Mouse (Mus musculus) forebrain, embryonic 10.5 days (tissue): ENCODE measurements around the gene Astn1. TPM values are rescaled to one million over a fixed set of nuclear protein-coding genes. Genes with fewer than 3 reads are reported as not detected.

Experiments
- DNase-seq: peaks from one replicate; pipeline ENCODE4 v3.0.0-alpha.2; 2017; ENCODE audit warnings: low spot score; ENCODE audit errors: extremely low spot score
- H3K27ac ChIP-seq: fragments of 300-500 bp; sonication (generic); 2 replicates; pipeline ENCODE4 v1.5.1; 2016; ENCODE audit warnings: mild to moderate bottlenecking
- H3K27me3 ChIP-seq: fragments of 300-500 bp; sonication (generic); 2 replicates; pipeline ENCODE4 v1.6.1; 2016; ENCODE audit warnings: mild to moderate bottlenecking; ENCODE audit not compliant: poor library complexity, severe bottlenecking
- H3K36me3 ChIP-seq: fragments of 300-500 bp; sonication (generic); replicated peaks from 2 replicates; pipeline ENCODE4 v1.6.1; 2016; ENCODE audit warnings: mild to moderate bottlenecking, moderate library complexity
- H3K4me1 ChIP-seq: fragments of 300-500 bp; sonication (generic); 2 replicates; pipeline ENCODE4 v1.6.1; 2016
- H3K4me3 ChIP-seq: fragments of 300-500 bp; sonication (generic); 2 replicates; pipeline ENCODE4 v1.5.1; 2016; ENCODE audit warnings: mild to moderate bottlenecking, moderate library complexity
- H3K9me3 ChIP-seq: fragments of 300-500 bp; sonication (generic); 2 replicates; pipeline ENCODE4 v1.6.1; 2016; ENCODE audit warnings: mild to moderate bottlenecking, moderate library complexity
- WGBS: fragments of 180-500 bp; shearing (Covaris S2); methylation state at CpG from one replicate; pipeline ENCODE4 v1.1.7; 2016; 5-methylcytosine and 5-hydroxymethylcytosine counted together
- polyA plus RNA-seq: library from polyadenylated mRNA; unstranded; fragments of >200 nt; fragmentation: Nextera tagmentation; extraction: Ambion mirVana; gene quantifications from 2 replicates; pipeline ENCODE4 v1.2.1, GENCODE M21; 2016

Astn1 gene
- polyA plus RNA-seq, 1 experiment from 2014 or later: 8.2 TPM

DNA sequence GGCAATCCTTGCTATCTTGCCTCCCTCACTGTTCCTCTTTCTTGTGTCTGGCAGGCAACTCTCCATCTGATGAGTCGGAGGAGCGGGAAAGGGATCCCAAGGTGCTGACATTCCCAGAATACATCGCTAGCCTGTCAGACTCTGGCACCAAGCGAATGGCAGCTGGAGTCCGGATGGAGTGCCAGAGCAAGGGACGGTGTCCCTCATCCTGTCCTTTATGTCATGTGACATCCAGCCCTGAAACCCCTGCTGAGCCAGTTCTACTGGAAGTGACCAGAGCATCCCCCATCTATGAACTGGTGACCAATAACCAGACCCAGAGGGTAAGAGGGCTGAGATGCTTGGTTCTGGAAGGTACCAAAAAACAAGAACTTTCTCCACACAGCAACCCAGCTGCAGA, 294.9 kb downstream of the Astn1 start:
- DNase-seq: no peak
- WGBS: 93% methylated on average over 6 of the region's 6 CpGs
- no peak overlapping the region for H3K4me3 ChIP-seq

DNA sequence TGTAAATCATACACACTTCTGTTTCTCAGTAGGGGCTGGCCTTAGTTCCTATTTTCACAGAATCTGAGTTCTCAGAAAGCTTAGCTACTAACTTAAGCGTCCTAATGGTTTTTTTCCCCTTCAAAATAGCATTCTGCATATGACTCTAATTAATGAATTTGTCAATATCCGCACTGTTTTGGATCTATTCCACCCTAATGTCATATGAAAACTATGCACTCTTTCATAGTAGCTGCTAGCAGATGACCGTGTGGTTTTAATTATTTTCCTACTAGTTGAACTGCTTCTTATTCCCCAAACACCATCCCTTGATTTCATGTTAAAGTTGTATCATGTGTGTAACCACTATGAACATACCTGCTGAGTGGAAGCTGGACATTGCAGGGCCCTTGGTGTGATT, 303.9 kb downstream of the Astn1 start:
- peaks cover 9% of the 10 kb centered on the region; the same call in 1 of the 2 replicates for H3K36me3 ChIP-seq
- H3K27ac ChIP-seq: no peak overlapping the region
- no peaks in the 10 kb centered on the region for H3K27me3 ChIP-seq
- 73% methylated on average over 3 of the region's 3 CpGs for WGBS
- no peaks in the 10 kb centered on the region for H3K9me3 ChIP-seq
- no peak for DNase-seq
- no peak overlapping the region for H3K4me3 ChIP-seq
- H3K4me1 ChIP-seq: no peaks in the 10 kb centered on the region

More for the DNA sequence above, 294.9 kb downstream of the Astn1 start:
- no peaks in the 10 kb centered on the region for H3K27me3 ChIP-seq
- H3K4me1 ChIP-seq: peaks cover 5% of the 10 kb centered on the region
- H3K36me3 ChIP-seq: peaks cover 16% of the 10 kb centered on the region; the same call in 1 of the 2 replicates
- H3K27ac ChIP-seq: no peak overlapping the region
- H3K9me3 ChIP-seq: no peaks in the 10 kb centered on the region

DNA sequence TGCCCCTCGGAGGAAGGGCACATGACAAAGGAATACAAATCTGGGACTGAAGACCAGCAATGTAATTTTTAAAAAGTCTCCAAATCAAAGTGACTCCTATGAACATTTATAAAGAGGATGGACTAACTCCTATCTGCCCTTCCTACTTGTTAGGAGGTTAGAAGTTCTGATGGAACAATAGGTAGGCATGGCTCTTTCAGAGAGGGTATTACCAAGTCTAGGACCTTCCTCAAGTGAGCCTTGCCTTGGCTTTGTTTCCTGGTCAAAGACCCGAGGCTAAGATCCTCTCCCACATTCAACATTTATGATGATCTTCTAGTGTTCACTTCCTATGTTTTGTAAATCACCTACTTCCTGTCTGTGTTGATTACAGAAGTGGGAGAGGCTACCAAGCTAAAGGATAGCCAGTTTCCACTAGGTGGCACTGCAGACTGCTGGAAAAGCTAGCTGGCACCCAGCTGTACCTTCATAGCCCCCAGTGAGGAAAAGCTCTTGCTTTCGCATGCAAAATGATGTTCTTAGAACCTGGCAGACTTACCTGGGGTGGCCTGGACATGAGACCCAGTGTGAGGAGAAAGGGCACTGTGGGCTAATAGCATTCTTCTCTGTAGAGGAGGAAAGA, 308.0 kb downstream of the Astn1 start:
- peak; percentile 41 for DNase-seq
- Histone ChIP-seq H3K9me3 (no peaks in the 10 kb centered on the region), H3K27me3 (no peaks in the 10 kb centered on the region), H3K4me3 (no peak overlapping the region), H3K4me1 (no peaks in the 10 kb centered on the region), H3K36me3 (no peaks in the 10 kb centered on the region; the same call in 1 of the 2 replicates), H3K27ac (no peak overlapping the region)
- WGBS: 57% methylated on average over 3 of the region's 3 CpGs

DNA sequence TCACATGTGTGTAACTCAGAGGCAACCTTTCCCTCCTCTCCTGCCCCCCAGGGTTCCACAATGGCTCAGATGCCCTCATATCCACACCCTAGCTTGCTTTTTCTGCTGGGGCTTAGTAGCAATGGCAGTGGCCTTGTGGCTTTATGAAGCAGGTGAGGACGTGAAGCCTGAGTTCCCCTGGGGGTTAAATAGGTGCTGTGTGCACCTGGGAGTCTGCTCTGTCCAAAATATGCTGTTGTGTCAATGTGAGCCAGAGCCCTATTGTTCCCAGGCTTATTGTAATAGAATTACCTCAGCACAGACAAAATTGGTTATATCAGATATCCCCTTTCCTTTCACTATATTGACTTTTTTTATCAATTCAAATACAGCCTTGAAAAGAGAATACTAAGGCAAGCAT, 325.7 kb downstream of the Astn1 start:
- H3K36me3 ChIP-seq: peaks cover 17% of the 10 kb centered on the region; the same call in 1 of the 2 replicates
- H3K4me3 ChIP-seq: no peak overlapping the region
- peaks cover 11% of the 10 kb centered on the region for H3K4me1 ChIP-seq
- no peaks in the 10 kb centered on the region for H3K27me3 ChIP-seq
- no peaks in the 10 kb centered on the region for H3K9me3 ChIP-seq
- DNase-seq: no peak
- H3K27ac ChIP-seq: no peak overlapping the region
- WGBS: 81% methylated on average over 1 of the region's 1 CpGs

DNA sequence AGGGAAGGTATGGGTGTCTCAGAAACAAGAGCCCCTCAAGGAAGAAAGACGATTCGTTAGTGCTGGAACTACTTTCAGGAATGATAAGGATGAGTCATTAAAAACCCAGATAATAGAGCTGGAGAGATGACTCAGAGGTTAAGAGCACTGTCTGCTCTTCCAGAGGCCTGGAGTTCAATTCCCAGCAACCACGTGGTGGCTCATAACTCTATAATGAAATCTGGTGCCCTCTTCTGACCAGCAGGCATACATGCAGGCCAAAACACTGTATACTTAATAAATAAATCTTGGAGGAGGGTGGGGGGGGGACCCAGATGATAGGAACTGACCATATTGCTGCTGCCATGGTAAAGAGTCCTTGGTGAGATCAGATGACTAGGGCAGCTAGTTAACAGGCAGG, 335.4 kb downstream of the Astn1 start:
- Histone ChIP-seq H3K4me3 (no peak overlapping the region), H3K9me3 (no peaks in the 10 kb centered on the region), H3K27me3 (no peaks in the 10 kb centered on the region), H3K4me1 (no peaks in the 10 kb centered on the region), H3K27ac (no peak overlapping the region), H3K36me3 (no peaks in the 10 kb centered on the region)
- DNase-seq: no peak
- WGBS: 70% methylated on average over 3 of the region's 3 CpGs

DNA sequence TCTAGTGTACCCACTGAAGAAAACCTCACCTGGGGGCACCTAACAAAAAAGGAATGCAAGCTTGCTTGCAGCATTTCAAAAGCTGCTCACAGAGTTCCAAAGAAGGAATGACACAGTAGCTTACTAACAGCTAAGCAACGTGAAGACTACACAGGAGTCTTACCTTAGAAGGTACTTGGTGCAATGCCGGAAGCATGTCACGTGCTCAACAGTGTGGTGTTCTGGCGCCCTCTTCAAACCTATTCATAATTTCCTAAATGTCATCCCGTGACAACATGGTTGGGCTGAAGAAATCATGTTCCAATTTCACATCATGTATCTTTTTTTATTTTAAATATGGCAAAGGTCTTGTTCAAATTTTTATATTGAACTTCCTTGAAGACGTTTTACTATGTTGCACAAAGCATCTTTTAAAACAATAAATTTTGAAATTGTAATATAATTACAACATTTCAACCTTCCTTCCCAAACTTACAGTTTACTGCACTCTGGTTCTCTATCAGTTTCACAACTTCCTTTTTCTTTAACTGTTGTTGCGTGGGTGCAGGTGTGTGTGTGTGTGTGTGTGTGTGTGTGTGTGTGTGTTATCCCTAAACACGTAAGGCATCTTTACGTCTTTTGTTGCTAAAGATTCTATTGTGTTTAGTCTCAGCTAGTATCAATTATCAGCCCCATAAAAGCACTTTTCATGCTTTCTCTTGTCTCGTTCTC, 335.9 kb downstream of the Astn1 start:
- no peak for DNase-seq
- no peak overlapping the region for H3K27ac ChIP-seq
- H3K4me3 ChIP-seq: no peak overlapping the region
- 90% methylated on average over 10 of the region's 10 CpGs for WGBS
- no peaks in the 10 kb centered on the region for H3K27me3 ChIP-seq
- H3K36me3 ChIP-seq: no peaks in the 10 kb centered on the region
- H3K4me1 ChIP-seq: no peaks in the 10 kb centered on the region
- no peaks in the 10 kb centered on the region for H3K9me3 ChIP-seq

DNA sequence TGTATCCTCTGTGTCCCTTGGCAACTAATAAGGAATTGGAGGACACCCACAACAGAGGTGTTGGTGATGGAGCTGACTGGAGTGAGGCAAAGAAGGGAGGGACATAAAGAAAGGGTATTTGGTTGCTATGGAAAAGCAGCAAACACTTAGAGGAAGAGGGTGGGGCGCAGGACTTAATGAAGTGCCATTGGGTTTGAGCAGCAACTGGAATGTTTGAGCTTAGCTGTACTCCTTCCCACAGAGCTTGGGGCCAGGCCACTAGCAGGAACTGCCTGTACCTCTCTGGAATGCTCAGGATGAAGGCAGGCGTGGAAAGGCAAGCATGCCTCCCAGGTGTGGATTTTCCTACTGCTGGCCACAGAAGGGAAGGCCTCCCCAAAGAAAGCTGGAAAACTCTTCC, 337.2 kb downstream of the Astn1 start:
- no peak overlapping the region for H3K4me3 ChIP-seq
- H3K36me3 ChIP-seq: no peaks in the 10 kb centered on the region
- H3K27me3 ChIP-seq: no peaks in the 10 kb centered on the region
- H3K4me1 ChIP-seq: no peaks in the 10 kb centered on the region
- 89% methylated on average over 2 of the region's 2 CpGs for WGBS
- H3K27ac ChIP-seq: no peak overlapping the region
- no peak for DNase-seq
- H3K9me3 ChIP-seq: no peaks in the 10 kb centered on the region

DNA sequence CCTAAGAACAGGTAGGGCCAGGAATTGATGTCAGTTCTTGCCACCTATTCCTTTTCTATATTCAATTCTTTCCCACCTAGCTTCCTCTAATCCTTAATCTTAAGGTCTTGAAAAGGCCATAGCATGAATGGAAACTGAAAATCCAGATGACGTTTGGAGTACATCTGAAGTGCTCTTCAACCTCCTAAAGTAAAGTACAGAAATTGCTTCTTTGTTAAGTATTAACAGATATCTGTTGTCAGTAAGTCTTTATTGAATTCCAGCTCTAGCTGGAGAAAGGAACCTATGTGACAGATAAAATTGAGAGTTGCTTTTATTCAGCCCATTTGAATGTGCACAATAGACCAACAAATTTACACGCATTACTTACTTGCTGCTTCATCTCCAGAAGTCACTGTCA, 338.1 kb downstream of the Astn1 start:
- Histone ChIP-seq H3K36me3 (no peaks in the 10 kb centered on the region), H3K4me3 (no peak overlapping the region), H3K27ac (no peak overlapping the region), H3K4me1 (no peaks in the 10 kb centered on the region), H3K27me3 (no peaks in the 10 kb centered on the region), H3K9me3 (no peaks in the 10 kb centered on the region)
- DNase-seq: no peak
- WGBS: 84% methylated on average over 2 of the region's 2 CpGs

DNA sequence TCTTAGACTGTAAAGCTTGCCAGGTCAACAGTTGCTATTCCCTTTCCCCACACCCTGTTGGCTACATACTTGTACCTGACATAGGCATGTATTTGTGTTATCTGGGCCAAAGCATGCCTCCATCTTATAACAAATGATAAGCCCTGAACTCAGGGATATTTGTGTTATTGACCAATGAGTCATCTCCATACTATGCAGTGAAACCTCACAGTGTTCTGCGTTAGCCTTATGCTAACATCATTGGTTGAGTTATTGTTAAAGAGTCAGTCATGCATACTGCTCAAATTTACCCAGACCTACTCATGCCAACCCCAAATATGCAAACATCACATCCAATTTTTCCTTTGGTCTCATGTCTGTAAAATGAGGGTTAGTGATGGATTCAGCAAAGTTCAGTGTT, 339.3 kb downstream of the Astn1 start:
- WGBS: 89% methylated on average over 1 of the region's 1 CpGs
- no peaks in the 10 kb centered on the region for H3K4me1 ChIP-seq
- no peak overlapping the region for H3K4me3 ChIP-seq
- no peaks in the 10 kb centered on the region for H3K36me3 ChIP-seq
- no peak for DNase-seq
- H3K9me3 ChIP-seq: no peaks in the 10 kb centered on the region
- H3K27ac ChIP-seq: no peak overlapping the region
- H3K27me3 ChIP-seq: no peaks in the 10 kb centered on the region

DNA sequence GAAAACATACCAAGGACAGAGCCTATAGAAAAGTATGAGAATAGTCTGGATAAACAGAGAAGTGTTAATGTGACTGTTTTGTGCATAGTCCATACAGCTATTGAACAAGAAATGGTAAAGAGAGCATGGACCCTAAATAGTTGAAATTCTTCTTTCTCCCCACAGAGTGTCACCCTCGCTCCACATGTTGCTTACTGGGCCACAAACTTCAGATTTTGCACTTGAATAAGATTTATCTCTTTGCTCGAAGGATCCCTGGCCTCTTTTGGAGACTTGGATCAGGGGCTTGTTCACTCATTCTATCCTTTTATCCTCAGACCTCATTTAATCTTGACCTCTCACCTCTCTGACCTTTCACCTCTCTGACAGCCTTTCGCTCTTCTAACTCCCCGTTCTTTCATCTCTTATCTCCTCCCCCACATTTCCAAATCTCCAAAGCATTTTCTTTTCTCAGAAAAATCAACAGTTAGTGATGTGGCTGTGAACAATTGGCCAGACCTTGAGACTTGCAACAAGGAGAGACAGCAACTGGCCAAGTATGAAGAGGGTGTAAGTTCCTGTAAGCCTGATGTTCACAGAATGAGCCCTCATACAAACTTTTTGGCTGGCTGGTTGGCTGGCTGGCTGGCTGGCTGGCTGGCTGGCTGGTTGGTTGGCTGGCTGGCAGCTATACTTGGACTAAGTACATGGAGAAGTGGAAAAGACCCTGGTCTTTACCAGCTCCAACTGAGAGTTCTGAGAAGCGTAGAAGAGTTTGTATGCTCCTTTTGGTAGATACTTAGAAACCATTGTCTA, 351.4 kb downstream of the Astn1 start:
- no peaks in the 10 kb centered on the region for H3K36me3 ChIP-seq
- no peak overlapping the region for H3K4me3 ChIP-seq
- H3K27me3 ChIP-seq: no peaks in the 10 kb centered on the region
- H3K27ac ChIP-seq: no peak overlapping the region
- WGBS: 40% methylated on average over 5 of the region's 5 CpGs
- no peaks in the 10 kb centered on the region for H3K9me3 ChIP-seq
- no peak for DNase-seq
- peaks cover 6% of the 10 kb centered on the region for H3K4me1 ChIP-seq

DNA sequence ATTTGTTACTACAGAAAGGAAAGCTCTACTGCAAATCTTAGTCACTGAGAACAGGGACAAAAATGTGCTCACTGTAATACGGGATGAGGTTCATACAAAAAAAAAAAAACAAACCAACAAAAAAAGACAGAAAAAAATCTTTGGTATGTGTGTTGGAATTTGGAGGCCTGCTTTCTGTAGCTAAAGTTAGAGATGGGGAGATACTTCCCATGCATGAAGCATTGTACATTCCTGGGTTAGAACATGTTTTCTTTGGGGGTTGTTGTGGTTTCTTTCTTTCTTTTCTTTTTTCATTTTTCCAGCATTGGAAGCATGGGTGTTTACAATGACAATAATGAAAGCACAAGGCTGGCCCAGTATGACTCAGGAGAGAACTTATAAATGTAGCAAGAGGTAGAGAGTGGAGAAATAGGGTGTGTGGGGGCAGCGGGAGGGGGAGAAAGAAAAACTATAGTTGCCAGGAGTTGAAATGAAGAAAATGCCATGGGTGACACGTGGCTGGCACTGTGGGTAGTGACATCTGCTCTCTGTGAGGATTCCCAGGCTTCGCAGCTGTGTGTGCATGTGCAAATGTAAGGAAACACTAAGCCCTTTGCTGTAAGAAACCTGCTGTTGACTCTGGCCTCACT, 370.9 kb downstream of the Astn1 start:
- Histone ChIP-seq H3K27ac (no peak overlapping the region), H3K36me3 (no peaks in the 10 kb centered on the region), H3K27me3 (no peaks in the 10 kb centered on the region), H3K4me1 (no peaks in the 10 kb centered on the region), H3K9me3 (no peaks in the 10 kb centered on the region), H3K4me3 (no peak overlapping the region)
- 76% methylated on average over 4 of the region's 4 CpGs for WGBS
- DNase-seq: no peak

DNA sequence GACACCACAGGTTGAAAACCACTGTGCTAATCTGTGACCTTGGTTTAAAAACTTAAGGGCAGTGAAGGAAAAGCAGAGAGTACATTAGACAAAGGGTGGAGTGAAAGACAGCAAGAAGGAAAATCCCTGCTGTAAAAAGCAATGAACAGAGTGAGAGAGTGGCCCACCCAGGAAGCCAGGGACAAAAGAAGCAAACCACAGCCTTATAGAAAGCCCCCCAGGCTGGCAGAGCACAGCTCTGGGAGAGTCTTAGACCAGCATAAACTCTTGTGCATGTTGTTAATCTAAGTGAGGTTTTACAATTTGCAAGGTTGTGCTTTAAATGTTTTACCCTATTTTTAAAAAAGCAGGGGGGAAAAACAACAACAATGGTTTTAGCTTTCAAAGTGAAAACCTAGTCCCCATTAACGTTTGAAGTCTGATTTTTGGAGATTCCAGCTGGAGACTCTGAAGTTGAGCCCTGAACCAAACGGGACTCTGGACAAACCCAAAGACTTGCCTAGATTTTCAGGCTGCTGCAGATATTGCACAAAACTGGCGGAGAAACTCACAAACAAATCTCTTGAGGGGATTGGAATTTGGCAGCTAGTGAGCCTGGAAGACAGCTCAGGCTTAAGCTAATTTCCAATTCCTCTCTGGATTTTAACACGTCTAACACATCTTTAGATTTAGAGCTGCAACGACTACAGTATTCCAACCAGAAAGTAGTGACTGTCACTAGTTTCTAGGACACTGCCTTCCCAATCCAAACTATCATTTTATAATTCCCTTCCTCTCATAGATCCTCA, 377.3 kb downstream of the Astn1 start:
- Histone ChIP-seq H3K27ac (no peak overlapping the region), H3K27me3 (no peaks in the 10 kb centered on the region), H3K4me3 (no peak overlapping the region), H3K4me1 (peaks cover 13% of the 10 kb centered on the region), H3K36me3 (no peaks in the 10 kb centered on the region), H3K9me3 (no peaks in the 10 kb centered on the region)
- 46% methylated on average over 5 of the region's 5 CpGs for whole genome bisulfite sequencing
- DNase-seq: no peak
